Mouse (Mus musculus) lung, postnatal 0 days (tissue): ENCODE measurements around the gene Dbt.
"Not testable (repeated sequence)": the region's sequence is repeated elsewhere in the genome, so short reads cannot be mapped to it uniquely, and the experiment has no call there.

ENCODE experiments used
- CTCF ChIP-seq: IDR thresholded peaks from 2 replicates; pipeline ENCODE4 v1.5.1; 2016; ENCODE audit warnings: antibody characterized with exemption, mild to moderate bottlenecking
- EP300 ChIP-seq: IDR thresholded peaks from 2 replicates; pipeline ENCODE4 v1.6.1; 2016; ENCODE audit warnings: antibody characterized with exemption, mild to moderate bottlenecking, control low read depth

- TF ChIP-seq EP300, CTCF: not testable (repeated sequence)
Measured at GRCm38 (mm10) chr3:116561315-116561714, 48.4 kb downstream of the Dbt start.
